ENCODE assay signal across 8 mouse cellular contexts in the genomic region with DNA sequence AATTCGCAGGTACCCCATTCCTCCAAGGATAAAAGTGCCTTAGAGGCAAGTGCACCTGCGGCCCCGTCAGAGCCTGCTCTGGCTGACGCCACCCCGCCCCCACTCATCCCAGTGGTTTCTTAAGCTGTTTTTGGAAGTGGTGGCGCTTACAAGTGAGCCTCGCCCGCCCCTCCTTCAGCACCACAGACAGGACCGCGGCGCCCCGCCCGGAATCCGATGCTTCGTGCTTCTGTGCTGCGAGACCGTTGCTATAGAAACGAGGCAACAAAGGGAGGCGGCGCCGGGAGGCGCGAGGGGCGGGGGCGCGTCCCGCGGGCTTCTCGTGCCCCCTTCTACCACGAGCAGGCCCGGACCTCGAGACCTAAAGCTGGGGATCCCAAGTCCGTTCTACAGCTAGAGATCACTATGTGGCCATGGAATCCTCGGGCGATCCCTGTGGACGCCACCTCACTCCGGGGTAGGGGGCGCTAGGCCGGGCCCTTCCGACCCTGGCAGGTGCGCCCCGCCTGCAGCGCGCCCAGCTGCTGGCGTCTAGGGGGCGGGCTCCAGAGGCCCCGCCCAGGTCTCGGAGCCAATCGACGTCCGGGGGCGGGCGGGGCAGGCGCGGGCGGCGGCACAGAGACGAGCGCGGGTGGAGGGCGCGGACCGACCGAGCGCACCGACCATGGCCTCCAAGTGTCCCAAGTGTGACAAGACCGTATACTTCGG. TPM values are rescaled to one million over a fixed set of nuclear protein-coding genes. Genes with fewer than 3 reads are reported as not detected.
DNase-seq lines count a peak whose midpoint lies in the region; ATAC-seq and TF ChIP-seq lines count a peak whose summit lies in the region.

TSS of gene Crip2 (plus strand) at position 329 of the 708 bp plus-strand sequence.

- H3K9me3 ChIP-seq in MEL (replicated peaks; ENCODE audit: insufficient read depth, low read length) = no peaks in the 10 kb centered on the region
- H3K9me3 ChIP-seq in lung, embryonic 14.5 days (ENCODE audit: low read depth, low read length) = no peaks in the 10 kb centered on the region

- 2% methylated on average over 68 of the region's 68 CpGs for WGBS in cerebellum, adult 2 months
- under 1% methylated on average over 68 of the region's 68 CpGs for WGBS in lung, embryonic 14.5 days

- peaks cover 4 to 12% of the 10 kb centered on the region in 2 experiments; a peak in 3 of 4 replicates for H3K36me3 ChIP-seq in MEL (ENCODE audit: control insufficient read depth in 1 of 2, insufficient read depth in 2 of 2, low read length in 2 of 2)
- peaks cover 54% of the 10 kb centered on the region for H3K36me3 ChIP-seq in lung, embryonic 14.5 days (ENCODE audit: insufficient read depth)

- peak within 1 kb of the TSS; percentile 77 for H3K4me2 ChIP-seq in lung, embryonic 14.5 days

- DNase-seq in MEL (ENCODE audit: low read depth, low spot score) = peak; percentile 100
- DNase-seq in cerebellum, adult 2 months = peak; percentile 54 to 65
- peak; percentile 90 to 91 for DNase-seq in layer of hippocampus, adult 8-10 months (ENCODE audit: low spot score in 2 of 2)
- DNase-seq in lung, embryonic 14.5 days = peak; percentile 94
- peak; percentile 18 for DNase-seq in retina, adult 2 months (ENCODE audit: low read depth, low spot score)
- peak; percentile 93 for DNase-seq in thymus, postnatal 25 days

- H3K27ac ChIP-seq in MEL (ENCODE audit: control insufficient read depth, low read depth, low read length) = peak within 1 kb of the TSS; percentile 29
- H3K27ac ChIP-seq in cerebellum, adult 2 months (ENCODE audit: insufficient read depth, low read length) = no peak within 1 kb of the TSS
- peak within 1 kb of the TSS; percentile 89 for H3K27ac ChIP-seq in lung, embryonic 14.5 days (ENCODE audit: low read depth)

- ATAC-seq in frontal cortex, adult (ENCODE audit: low TSS enrichment) = peak; percentile 60
- ATAC-seq in hematopoietic stem cell, adult 5-6 weeks (replicated peaks in 1 of 2; ENCODE audit: insufficient read depth in 1 of 2, low FRiP score in 2 of 2, low TSS enrichment in 1 of 2, low read depth in 1 of 2, poor library complexity in 2 of 2, severe bottlenecking in 2 of 2) = peak; percentile 54 to 55
- ATAC-seq in lung, embryonic 14.5 days (ENCODE audit: insufficient read depth) = peak; percentile 71

- peak in 1 of 2 experiments; percentile 84; a peak in 2 of 4 replicates for TF ChIP-seq POLR2A in MEL (IDR thresholded peaks at IDR 0.05; ENCODE audit: control insufficient read depth in 1 of 2, insufficient read depth in 1 of 2, low read depth in 1 of 2, low read length in 2 of 2, poor library complexity in 1 of 2)
- TF ChIP-seq POLR2A in cerebellum, adult 2 months (IDR thresholded peaks at IDR 0.05; ENCODE audit: borderline replicate concordance, insufficient read depth, low read length) = no peak

- peaks cover 2% of the 10 kb centered on the region; the same call in 1 of the 2 replicates for H3K79me2 ChIP-seq in MEL (ENCODE audit: control insufficient read depth, insufficient read depth, low read length, poor library complexity)

- H3K9ac ChIP-seq in MEL (ENCODE audit: control insufficient read depth, low read depth, low read length, poor library complexity, severe bottlenecking) = peak within 1 kb of the TSS; percentile 70
- H3K9ac ChIP-seq in lung, embryonic 14.5 days = peak within 1 kb of the TSS; percentile 59

- peak; percentile 31 to 52; a peak in 2 of 4 replicates for TF ChIP-seq EP300 in MEL (IDR thresholded peaks at IDR 0.05; ENCODE audit: low read depth in 1 of 2, low read length in 2 of 2)

- peaks cover 0 to 21% of the 10 kb centered on the region in 2 experiments; a peak in 3 of 4 replicates for H3K4me1 ChIP-seq in MEL (ENCODE audit: control insufficient read depth in 1 of 2, insufficient read depth in 2 of 2, low read length in 2 of 2)
- H3K4me1 ChIP-seq in cerebellum, adult 2 months (ENCODE audit: control insufficient read depth, insufficient read depth, low read length) = no peaks in the 10 kb centered on the region
- H3K4me1 ChIP-seq in lung, embryonic 14.5 days (ENCODE audit: insufficient read depth) = peaks cover 28% of the 10 kb centered on the region

- TF ChIP-seq CTCF in MEL (IDR thresholded peaks at IDR 0.05 in 2 of 3, conservative IDR thresholded peaks at IDR 0.05 in 1 of 3; ENCODE audit: control insufficient read depth in 1 of 3, insufficient read depth in 1 of 3, low read depth in 2 of 3, low read length in 3 of 3, poor library complexity in 1 of 3, severe bottlenecking in 1 of 3) = peak in 1 of 3 experiments; percentile 36; a peak in 2 of 6 replicates
- TF ChIP-seq CTCF in cerebellum, adult 2 months (IDR thresholded peaks at IDR 0.05; ENCODE audit: borderline replicate concordance, insufficient read depth, low read depth, low read length) = no peak
- peak; percentile 44 for TF ChIP-seq CTCF in lung, embryonic 14.5 days (IDR thresholded peaks at IDR 0.05; ENCODE audit: low read depth)

- no peaks in the 10 kb centered on the region for H3K27me3 ChIP-seq in MEL (ENCODE audit: control insufficient read depth in 1 of 2, insufficient read depth in 2 of 2, low read length in 2 of 2)
- H3K27me3 ChIP-seq in cerebellum, adult 2 months (ENCODE audit: control insufficient read depth, insufficient read depth, low read length) = no peaks in the 10 kb centered on the region
- H3K27me3 ChIP-seq in lung, embryonic 14.5 days (ENCODE audit: insufficient read depth, low read length) = no peaks in the 10 kb centered on the region

- TF ChIP-seq RAD21 in MEL (IDR thresholded peaks at IDR 0.05; ENCODE audit: low read depth, low read length) = no peak

- peak within 1 kb of the TSS; percentile 70 for H3K4me3 ChIP-seq in MEL (ENCODE audit: control insufficient read depth in 1 of 2, insufficient read depth in 1 of 2, low read depth in 2 of 2, low read length in 2 of 2)
- H3K4me3 ChIP-seq in cerebellum, adult 2 months (replicated peaks; ENCODE audit: insufficient read depth, low read depth, low read length) = peak within 1 kb of the TSS; percentile 49
- peak within 1 kb of the TSS; percentile 57 for H3K4me3 ChIP-seq in lung, embryonic 14.5 days (ENCODE audit: low read depth, low read length)

TF ChIP-seq in MEL, 35 proteins besides CTCF, POLR2A, EP300 and RAD21 (continues in another document):
- TF ChIP-seq MAFK (IDR thresholded peaks at IDR 0.05; ENCODE audit: borderline replicate concordance, low read depth, low read length) (peak; percentile 15; the same call in 1 of the 2 replicates), E2F4 (IDR thresholded peaks at IDR 0.05; ENCODE audit: borderline replicate concordance, low read depth, low read length) (no peak; the same call in 1 of the 2 replicates), ETS1 (IDR thresholded peaks at IDR 0.05; ENCODE audit: low read depth, low read length) (peak; percentile 46; the same call in 1 of the 2 replicates), GATA1 (IDR thresholded peaks at IDR 0.05; ENCODE audit: low read depth, low read length) (no peak), POLR2AphosphoS5 (IDR thresholded peaks at IDR 0.05; ENCODE audit: borderline replicate concordance, low read depth, low read length) (no peak), MXI1 (IDR thresholded peaks at IDR 0.05; ENCODE audit: low read depth, low read length) (peak; percentile 98), KAT2A (conservative IDR thresholded peaks at IDR 0.05; ENCODE audit: low read depth, low read length) (no peak; the same call in 1 of the 2 replicates), USF2 (IDR thresholded peaks at IDR 0.05; ENCODE audit: borderline replicate concordance in 1 of 2, insufficient read depth in 1 of 2, low read depth in 1 of 2, low read length in 2 of 2) (no peak), MEF2A (IDR thresholded peaks at IDR 0.05; ENCODE audit: extremely low read depth, insufficient replicate concordance, low read depth, low read length, poor library complexity, severe bottlenecking) (no peak), CHD1 (IDR thresholded peaks at IDR 0.05; ENCODE audit: low read depth, low read length) (no peak; the same call in 1 of the 2 replicates), NELFE (IDR thresholded peaks at IDR 0.05; ENCODE audit: low read depth, low read length) (peak; percentile 84), HCFC1 (IDR thresholded peaks at IDR 0.05; ENCODE audit: low read depth, low read length) (peak; percentile 62), MAZ (IDR thresholded peaks at IDR 0.05; ENCODE audit: low read depth, low read length) (peak; percentile 99), JUND (IDR thresholded peaks at IDR 0.05; ENCODE audit: low read depth, low read length) (no peak), NRF1 (IDR thresholded peaks at IDR 0.05; ENCODE audit: insufficient read depth, low read depth, low read length, poor library complexity, severe bottlenecking) (peak; percentile 65), MAX (IDR thresholded peaks at IDR 0.05; ENCODE audit: low read length) (peak; percentile 68), ELF1 (IDR thresholded peaks at IDR 0.05; ENCODE audit: low read depth, low read length) (peak; percentile 76), CHD2 (IDR thresholded peaks at IDR 0.05; ENCODE audit: low read length) (peak; percentile 39; the same call in 1 of the 2 replicates), ZNF384 (IDR thresholded peaks at IDR 0.05; ENCODE audit: low read depth, low read length) (no peak; the same call in 1 of the 2 replicates), GABPA (IDR thresholded peaks at IDR 0.05; ENCODE audit: low read depth, low read length) (no peak; the same call in 1 of the 2 replicates), RCOR1 (IDR thresholded peaks at IDR 0.05; ENCODE audit: low read depth, low read length) (peak; percentile 61), ZC3H11A (IDR thresholded peaks at IDR 0.05; ENCODE audit: low read depth, low read length) (no peak), USF1 (IDR thresholded peaks at IDR 0.05; ENCODE audit: low read depth, low read length) (peak; percentile 27; the same call in 1 of the 2 replicates), TBP (IDR thresholded peaks at IDR 0.05; ENCODE audit: low read depth, low read length) (no peak), ZKSCAN1 (IDR thresholded peaks at IDR 0.05; ENCODE audit: low read depth, low read length) (peak; percentile 69; the same call in 1 of the 2 replicates), ZMIZ1 (IDR thresholded peaks at IDR 0.05; ENCODE audit: low read depth, low read length) (peak; percentile 67; the same call in 1 of the 2 replicates), SMC3 (IDR thresholded peaks at IDR 0.05; ENCODE audit: low read depth, low read length) (peak; percentile 22)

RNA-seq across cellular contexts. Expression of gene Crip2, which starts in this region (rescaled TPM):
- 65.2 and 67.8 TPM in 2 replicates for total RNA-seq in MEL (2012; rRNA removed)
- polyA plus RNA-seq in MEL (2012; ENCODE audit: insufficient read depth in 1 of 2, insufficient read length in 2 of 2, low read depth in 1 of 2, low replicate concordance in 2 of 2, missing spikeins in 1 of 2) = 100 to 1,000 TPM in 1 of 2 experiments, not detected in 1; 261 TPM
- polyA plus RNA-seq in cerebellum, adult 2 months (2012; rRNA removed) = 66.2 and 67.0 TPM in 2 replicates
- total RNA-seq in hematopoietic stem cell, adult 5-6 weeks (2017) = 0.40 TPM in 1 of 2 replicates, not detected in the other
- total RNA-seq in layer of hippocampus, adult 8-10 months (2022) = 10 to 100 TPM; 75.5 to 95.0 (median 89.1) TPM
- polyA plus RNA-seq in lung, embryonic 14.5 days (2014; fragmentation: Nextera tagmentation; extraction: Ambion mirVana) = 266 and 273 TPM in 2 replicates

Comparison
In these comparisons a context has a peak if more than half of its experiments do, and no peak if none do; other contexts are left out.
1. RNA of gene Crip2 (total RNA-seq): 75.5 to 95.0 TPM in layer of hippocampus, adult 8-10 months and 65.2 to 67.8 TPM in MEL; 0.40 TPM in hematopoietic stem cell, adult 5-6 weeks; every median in the first group is over 10 times any median in the second.
2. Peak in ATAC-seq in hematopoietic stem cell, adult 5-6 weeks; RNA of the gene not detected or under 1 TPM.
3. DNase-seq: peak in every context shown above with its lines; median percentile 100 in MEL; 94 in lung, embryonic 14.5 days; 93 in thymus, postnatal 25 days; 90 in layer of hippocampus, adult 8-10 months; 60 in cerebellum, adult 2 months; 18 in retina, adult 2 months.
4. Peak in every context shown above with its lines, with median percentiles within 50 percentile points of each other: H3K4me3 ChIP-seq and ATAC-seq.